ENCODE assay signal across 19 mouse cellular contexts in genomic region chr4:63302641-63303040, GRCm38 (mm10). TPM values are rescaled to one million over a fixed set of nuclear protein-coding genes. Genes with fewer than 3 reads are reported as not detected.
DNase-seq lines count a peak whose midpoint lies in the region; ATAC-seq and TF ChIP-seq lines count a peak whose summit lies in the region.
"Had no signal": no experiment of that assay in that cellular context is flagged by ENCODE, and none has a peak within 500 bp of the region (broad histone marks: within the 10 kb centered on the region; RNA-seq: fewer than 3 reads in every experiment).

No protein-coding gene starts in this region.

- peak; percentile 61 for DNase-seq in forebrain, embryonic 14.5 days (ENCODE audit: low spot score)
- no peak for DNase-seq in neural tube, embryonic 10.5 days (ENCODE audit: extremely low spot score, low spot score)
- DNase-seq in limb, embryonic 14.5 days (ENCODE audit: low spot score), result peak; percentile 20
- no peak for DNase-seq in gastrocnemius, adult 2 months
- DNase-seq in liver, embryonic 11.5 days (ENCODE audit: low spot score), result no peak
- DNase-seq: cerebellum, adult 18-20 months; kidney, adult 9 months; lung, adult 18-20 months; thymus, postnatal 36 days had no signal

- no peak for TF ChIP-seq CTCF in gastrocnemius, adult 2 months (IDR thresholded peaks at IDR 0.05)

- no peaks in the 10 kb centered on the region for H3K36me3 ChIP-seq in forebrain, embryonic 14.5 days (ENCODE audit: control insufficient read depth, insufficient read depth, low read length)
- no peaks in the 10 kb centered on the region for H3K36me3 ChIP-seq in forebrain, embryonic 12.5 days (replicated peaks)
- H3K36me3 ChIP-seq in neural tube, embryonic 13.5 days, result no peaks in the 10 kb centered on the region
- peaks cover 73% of the 10 kb centered on the region for H3K36me3 ChIP-seq in limb, embryonic 14.5 days (ENCODE audit: control insufficient read depth, insufficient read depth, low read length)
- no peaks in the 10 kb centered on the region for H3K36me3 ChIP-seq in liver, embryonic 11.5 days (ENCODE audit: control insufficient read depth, insufficient read depth, low read length)
- peaks cover 9% of the 10 kb centered on the region; the same call in 1 of the 2 replicates for H3K36me3 ChIP-seq in kidney, embryonic 16.5 days (ENCODE audit: insufficient read depth, low read length)

- H3K4me1 ChIP-seq in forebrain, embryonic 14.5 days (ENCODE audit: control insufficient read depth, insufficient read depth, low read length), result no peaks in the 10 kb centered on the region
- H3K4me1 ChIP-seq in forebrain, embryonic 12.5 days, result no peaks in the 10 kb centered on the region
- H3K4me1 ChIP-seq in neural tube, embryonic 13.5 days (replicated peaks), result no peaks in the 10 kb centered on the region
- no peaks in the 10 kb centered on the region for H3K4me1 ChIP-seq in limb, embryonic 14.5 days (ENCODE audit: control insufficient read depth, insufficient read depth, low read length)
- no peaks in the 10 kb centered on the region for H3K4me1 ChIP-seq in liver, embryonic 11.5 days (replicated peaks; ENCODE audit: control insufficient read depth, insufficient read depth, low read length)
- no peaks in the 10 kb centered on the region for H3K4me1 ChIP-seq in kidney, embryonic 16.5 days (ENCODE audit: insufficient read depth, low read length)
- H3K4me1 ChIP-seq: limb, embryonic 13.5 days had no signal

- H3K4me2 ChIP-seq in forebrain, embryonic 14.5 days (ENCODE audit: low read length), result no peak overlapping the region
- H3K4me2 ChIP-seq in forebrain, embryonic 12.5 days, result no peak overlapping the region
- no peak overlapping the region for H3K4me2 ChIP-seq in neural tube, embryonic 13.5 days
- no peak overlapping the region for H3K4me2 ChIP-seq in limb, embryonic 14.5 days (replicated peaks; ENCODE audit: low read depth, low read length, severe bottlenecking)
- no peak overlapping the region for H3K4me2 ChIP-seq in liver, embryonic 11.5 days
- no peak overlapping the region for H3K4me2 ChIP-seq in kidney, embryonic 16.5 days (replicated peaks; ENCODE audit: low read depth, low read length)
- H3K4me2 ChIP-seq: heart, embryonic 13.5 days; limb, embryonic 13.5 days had no signal

- H3K27ac ChIP-seq in forebrain, embryonic 14.5 days (ENCODE audit: low read depth, low read length), result no peak overlapping the region
- no peak overlapping the region for H3K27ac ChIP-seq in forebrain, embryonic 12.5 days
- no peak overlapping the region for H3K27ac ChIP-seq in neural tube, embryonic 13.5 days (replicated peaks)
- H3K27ac ChIP-seq in limb, embryonic 14.5 days (replicated peaks; ENCODE audit: low read depth, low read length), result no peak overlapping the region
- no peak overlapping the region for H3K27ac ChIP-seq in gastrocnemius, adult 2 months
- no peak overlapping the region for H3K27ac ChIP-seq in liver, embryonic 11.5 days (ENCODE audit: low read depth, low read length)
- H3K27ac ChIP-seq in kidney, embryonic 16.5 days (ENCODE audit: low read length), result no peak overlapping the region
- H3K27ac ChIP-seq: heart, embryonic 13.5 days; macrophage had no signal

- TF ChIP-seq POLR2A in limb, embryonic 14.5 days (IDR thresholded peaks at IDR 0.05; ENCODE audit: borderline replicate concordance, extremely low read depth, insufficient read depth, insufficient read length), result no peak

- no peak overlapping the region for H3K4me3 ChIP-seq in forebrain, embryonic 14.5 days (ENCODE audit: low read depth, low read length)
- H3K4me3 ChIP-seq in forebrain, embryonic 12.5 days (replicated peaks), result no peak overlapping the region
- no peak overlapping the region for H3K4me3 ChIP-seq in neural tube, embryonic 13.5 days
- no peak overlapping the region for H3K4me3 ChIP-seq in limb, embryonic 14.5 days (replicated peaks; ENCODE audit: low read length)
- no peak overlapping the region for H3K4me3 ChIP-seq in gastrocnemius, adult 2 months
- H3K4me3 ChIP-seq in liver, embryonic 11.5 days (ENCODE audit: low read depth, low read length), result no peak overlapping the region
- no peak overlapping the region for H3K4me3 ChIP-seq in kidney, embryonic 16.5 days (ENCODE audit: low read length)
- H3K4me3 ChIP-seq: heart, embryonic 13.5 days; limb, embryonic 13.5 days had no signal

- H3K9me3 ChIP-seq in forebrain, embryonic 14.5 days (replicated peaks; ENCODE audit: control insufficient read depth, low read length), result no peaks in the 10 kb centered on the region
- H3K9me3 ChIP-seq in forebrain, embryonic 12.5 days, result no peaks in the 10 kb centered on the region
- H3K9me3 ChIP-seq in neural tube, embryonic 13.5 days, result no peaks in the 10 kb centered on the region
- H3K9me3 ChIP-seq in limb, embryonic 14.5 days (ENCODE audit: control insufficient read depth, low read length), result no peaks in the 10 kb centered on the region
- no peaks in the 10 kb centered on the region for H3K9me3 ChIP-seq in liver, embryonic 11.5 days (ENCODE audit: control insufficient read depth, low read length)
- H3K9me3 ChIP-seq in kidney, embryonic 16.5 days (ENCODE audit: low read length), result no peaks in the 10 kb centered on the region
- H3K9me3 ChIP-seq: heart, embryonic 13.5 days; limb, embryonic 13.5 days had no signal

- H3K9ac ChIP-seq in forebrain, embryonic 14.5 days (ENCODE audit: low read length), result no peak overlapping the region
- H3K9ac ChIP-seq in forebrain, embryonic 12.5 days, result no peak overlapping the region
- H3K9ac ChIP-seq in neural tube, embryonic 13.5 days, result no peak overlapping the region
- H3K9ac ChIP-seq in limb, embryonic 14.5 days (ENCODE audit: low read depth, low read length, severe bottlenecking), result no peak overlapping the region
- no peak overlapping the region for H3K9ac ChIP-seq in liver, embryonic 11.5 days (ENCODE audit: low read depth, low read length)
- H3K9ac ChIP-seq in kidney, embryonic 16.5 days (replicated peaks; ENCODE audit: low read length), result no peak overlapping the region
- H3K9ac ChIP-seq: heart, embryonic 13.5 days; limb, embryonic 13.5 days had no signal

- WGBS in forebrain, embryonic 14.5 days, result 46% methylated on average over 4 of the region's 4 CpGs
- 76% methylated on average over 4 of the region's 4 CpGs for WGBS in forebrain, embryonic 12.5 days
- WGBS in neural tube, embryonic 13.5 days, result 58% methylated on average over 4 of the region's 4 CpGs
- 59% methylated on average over 4 of the region's 4 CpGs for WGBS in limb, embryonic 14.5 days
- WGBS in liver, embryonic 11.5 days, result 59% methylated on average over 4 of the region's 4 CpGs
- 74% methylated on average over 4 of the region's 4 CpGs for WGBS in kidney, embryonic 16.5 days

- no peaks in the 10 kb centered on the region for H3K27me3 ChIP-seq in forebrain, embryonic 14.5 days (replicated peaks; ENCODE audit: control insufficient read depth, insufficient read depth, low read length)
- H3K27me3 ChIP-seq in forebrain, embryonic 12.5 days, result no peaks in the 10 kb centered on the region
- no peaks in the 10 kb centered on the region for H3K27me3 ChIP-seq in neural tube, embryonic 13.5 days
- H3K27me3 ChIP-seq in limb, embryonic 14.5 days (ENCODE audit: control insufficient read depth, insufficient read depth, low read length), result no peaks in the 10 kb centered on the region
- H3K27me3 ChIP-seq in liver, embryonic 11.5 days (replicated peaks; ENCODE audit: control insufficient read depth, insufficient read depth, low read length), result no peaks in the 10 kb centered on the region
- H3K27me3 ChIP-seq in kidney, embryonic 16.5 days (ENCODE audit: insufficient read depth, low read length), result no peaks in the 10 kb centered on the region
- H3K27me3 ChIP-seq: limb, embryonic 13.5 days had no signal

- intact Hi-C loops in gastrocnemius, adult 2 months (cut with DNase I), result no loop called here

- ATAC-seq in forebrain, embryonic 14.5 days, result peak; percentile 47; the same call in 1 of the 2 replicates
- ATAC-seq in forebrain, embryonic 12.5 days (ENCODE audit: low FRiP score), result no peak
- ATAC-seq in neural tube, embryonic 13.5 days (ENCODE audit: low read depth), result peak; percentile 47; the same call in 1 of the 2 replicates
- no peak for ATAC-seq in limb, embryonic 14.5 days (ENCODE audit: low FRiP score, low read depth)
- ATAC-seq in liver, embryonic 11.5 days (replicated peaks; ENCODE audit: low FRiP score), result no peak
- no peak for ATAC-seq in kidney, embryonic 16.5 days (ENCODE audit: low FRiP score, low TSS enrichment)

RNA-seq across cellular contexts. Expression of gene Orm1, which starts 41.7 kb away (rescaled TPM):
- not detected in 2 replicates for polyA plus RNA-seq in forebrain, embryonic 14.5 days (2014; fragmentation: Nextera tagmentation; extraction: Ambion mirVana)
- not detected in 2 replicates for polyA plus RNA-seq in forebrain, embryonic 12.5 days (2016; fragmentation: Nextera tagmentation; extraction: Ambion mirVana)
- not detected in 2 replicates for polyA plus RNA-seq in neural tube, embryonic 13.5 days (2015; fragmentation: Nextera tagmentation; extraction: Ambion mirVana)
- polyA plus RNA-seq in limb, embryonic 14.5 days (2012; rRNA removed), result 0.28 TPM in 1 of 2 replicates, not detected in the other
- 0.43 and 1.6 TPM in 2 replicates for polyA plus RNA-seq in limb, embryonic 14.5 days (2014; fragmentation: Nextera tagmentation; extraction: Ambion mirVana)
- total RNA-seq in gastrocnemius, adult 2 months (2021), result 1 to 10 TPM in 1 of 2 experiments, not detected in 1; 1.3 TPM
- not detected in 2 replicates for polyA plus RNA-seq in liver, embryonic 11.5 days (2014; fragmentation: Nextera tagmentation; extraction: Ambion mirVana)
- not detected in 2 replicates for polyA plus RNA-seq in kidney, embryonic 16.5 days (2015; fragmentation: Nextera tagmentation; extraction: Ambion mirVana)
- total RNA-seq: left cerebral cortex, adult 18-20 months had no signal
- polyA plus RNA-seq: heart, embryonic 13.5 days; limb, embryonic 13.5 days had no signal

RNA-seq across cellular contexts. Expression of gene Orm3, which starts 53.3 kb away (rescaled TPM):
- not detected in 2 replicates for polyA plus RNA-seq in forebrain, embryonic 14.5 days (2014; fragmentation: Nextera tagmentation; extraction: Ambion mirVana)
- not detected in 2 replicates for polyA plus RNA-seq in forebrain, embryonic 12.5 days (2016; fragmentation: Nextera tagmentation; extraction: Ambion mirVana)
- polyA plus RNA-seq in neural tube, embryonic 13.5 days (2015; fragmentation: Nextera tagmentation; extraction: Ambion mirVana), result not detected in 2 replicates
- polyA plus RNA-seq in limb, embryonic 14.5 days (2012; rRNA removed), result not detected in 2 replicates
- not detected in 2 replicates for polyA plus RNA-seq in limb, embryonic 14.5 days (2014; fragmentation: Nextera tagmentation; extraction: Ambion mirVana)
- not detected for total RNA-seq in gastrocnemius, adult 2 months (2021)
- polyA plus RNA-seq in liver, embryonic 11.5 days (2014; fragmentation: Nextera tagmentation; extraction: Ambion mirVana), result not detected in 2 replicates
- polyA plus RNA-seq in kidney, embryonic 16.5 days (2015; fragmentation: Nextera tagmentation; extraction: Ambion mirVana), result not detected in 2 replicates
- total RNA-seq: gastrocnemius, postnatal 4 days; left cerebral cortex, adult 18-20 months had no signal
- polyA plus RNA-seq: frontal cortex, adult 2 months; heart, embryonic 13.5 days; limb, embryonic 13.5 days; macrophage; spleen, adult 2 months had no signal

RNA-seq across cellular contexts. Expression of gene Orm2, which starts 59.6 kb away (rescaled TPM):
- not detected in 2 replicates for polyA plus RNA-seq in forebrain, embryonic 14.5 days (2014; fragmentation: Nextera tagmentation; extraction: Ambion mirVana)
- not detected in 2 replicates for polyA plus RNA-seq in forebrain, embryonic 12.5 days (2016; fragmentation: Nextera tagmentation; extraction: Ambion mirVana)
- not detected in 2 replicates for polyA plus RNA-seq in neural tube, embryonic 13.5 days (2015; fragmentation: Nextera tagmentation; extraction: Ambion mirVana)
- not detected in 2 replicates for polyA plus RNA-seq in limb, embryonic 14.5 days (2012; rRNA removed)
- not detected in 2 replicates for polyA plus RNA-seq in limb, embryonic 14.5 days (2014; fragmentation: Nextera tagmentation; extraction: Ambion mirVana)
- not detected for total RNA-seq in gastrocnemius, adult 2 months (2021)
- polyA plus RNA-seq in liver, embryonic 11.5 days (2014; fragmentation: Nextera tagmentation; extraction: Ambion mirVana), result not detected in 2 replicates
- not detected in 2 replicates for polyA plus RNA-seq in kidney, embryonic 16.5 days (2015; fragmentation: Nextera tagmentation; extraction: Ambion mirVana)
- total RNA-seq: gastrocnemius, postnatal 4 days; left cerebral cortex, adult 18-20 months had no signal
- polyA plus RNA-seq: frontal cortex, adult 2 months; heart, embryonic 13.5 days; limb, embryonic 13.5 days; macrophage; spleen, adult 2 months had no signal

Comparison
In these comparisons a context has a peak if more than half of its experiments do, and no peak if none do; other contexts are left out.
1. ATAC-seq: peak in forebrain, embryonic 14.5 days (single experiment) and neural tube, embryonic 13.5 days (single experiment); none in forebrain, embryonic 12.5 days (single experiment), limb, embryonic 14.5 days (single experiment), liver, embryonic 11.5 days (single experiment) and kidney, embryonic 16.5 days (single experiment).
2. DNase-seq: peak in forebrain, embryonic 14.5 days (single experiment) and limb, embryonic 14.5 days (single experiment); none in neural tube, embryonic 10.5 days (single experiment), gastrocnemius, adult 2 months (single experiment) and liver, embryonic 11.5 days (single experiment).